Mouse (Mus musculus) limb, embryonic 11.5 days (tissue): ENCODE data around the gene Ngdn. TPM values are rescaled to one million over a fixed set of nuclear protein-coding genes. Genes with fewer than 3 reads are reported as not detected.
"Not testable (repeated sequence)": the region's sequence is repeated elsewhere in the genome, so short reads cannot be mapped to it uniquely, and the experiment has no call there.

Experiments
- ATAC-seq: fragments of 200-750 bp; cut with Nextera tagmentation; 2 replicates; pipeline ENCODE4 v1.8.0; 2017; ENCODE audit warnings: low read depth; ENCODE audit not compliant: insufficient number of reproducible peaks, low FRiP score, low TSS enrichment
- DNase-seq: peaks from one replicate; pipeline ENCODE4 v3.0.0-alpha.2; 2015; ENCODE audit warnings: low spot score
- H3K27ac ChIP-seq: fragments of 300-500 bp; sonication (generic); replicated peaks from 2 replicates; pipeline ENCODE4 v1.5.1; 2014; ENCODE audit warnings: low read depth, mild to moderate bottlenecking, low read length
- H3K27me3 ChIP-seq: fragments of 300-500 bp; sonication (generic); 2 replicates; pipeline ENCODE4 v1.6.1; 2014; ENCODE audit warnings: mild to moderate bottlenecking, low read length, mixed read lengths; ENCODE audit not compliant: control insufficient read depth, insufficient read depth
- H3K36me3 ChIP-seq: fragments of 300-500 bp; sonication (generic); 2 replicates; pipeline ENCODE4 v1.6.1; 2014; ENCODE audit warnings: mild to moderate bottlenecking, low read length, moderate library complexity, mixed read lengths; ENCODE audit not compliant: control insufficient read depth, insufficient read depth
- H3K4me1 ChIP-seq: fragments of 300-500 bp; sonication (generic); 2 replicates; pipeline ENCODE4 v1.6.1; 2014; ENCODE audit warnings: low read length, mixed read lengths; ENCODE audit not compliant: control insufficient read depth, insufficient read depth
- H3K4me2 ChIP-seq: fragments of 300-500 bp; sonication (generic); 2 replicates; pipeline ENCODE4 v1.6.1; 2014; ENCODE audit warnings: low read depth, mild to moderate bottlenecking, moderate library complexity; ENCODE audit not compliant: severe bottlenecking
- H3K4me3 ChIP-seq: fragments of 300-500 bp; sonication (generic); 2 replicates; pipeline ENCODE4 v1.5.1; 2014; ENCODE audit warnings: low read depth, low read length
- H3K9ac ChIP-seq: fragments of 300-500 bp; sonication (generic); 2 replicates; pipeline ENCODE4 v1.6.1; 2014; ENCODE audit warnings: mild to moderate bottlenecking, low read length
- H3K9me3 ChIP-seq: fragments of 300-500 bp; sonication (generic); 2 replicates; pipeline ENCODE4 v1.6.1; 2016; ENCODE audit warnings: low read length; ENCODE audit not compliant: control insufficient read depth
- WGBS: fragments of 180-500 bp; shearing (Covaris S2); extraction: QIAGEN DNeasy Blood & Tissue Kit; methylation state at CpG from one replicate; pipeline ENCODE4 v1.1.7; 2014; 5-methylcytosine and 5-hydroxymethylcytosine counted together
- polyA plus RNA-seq: library from polyadenylated mRNA; unstranded; fragments of >200 nt; fragmentation: Nextera tagmentation; extraction: Ambion mirVana; gene quantifications from 2 replicates; pipeline ENCODE4 v1.2.1, GENCODE M21; 2014

The Ngdn gene
- 99.5 and 100 TPM in 2 replicates for polyA plus RNA-seq

DNA sequence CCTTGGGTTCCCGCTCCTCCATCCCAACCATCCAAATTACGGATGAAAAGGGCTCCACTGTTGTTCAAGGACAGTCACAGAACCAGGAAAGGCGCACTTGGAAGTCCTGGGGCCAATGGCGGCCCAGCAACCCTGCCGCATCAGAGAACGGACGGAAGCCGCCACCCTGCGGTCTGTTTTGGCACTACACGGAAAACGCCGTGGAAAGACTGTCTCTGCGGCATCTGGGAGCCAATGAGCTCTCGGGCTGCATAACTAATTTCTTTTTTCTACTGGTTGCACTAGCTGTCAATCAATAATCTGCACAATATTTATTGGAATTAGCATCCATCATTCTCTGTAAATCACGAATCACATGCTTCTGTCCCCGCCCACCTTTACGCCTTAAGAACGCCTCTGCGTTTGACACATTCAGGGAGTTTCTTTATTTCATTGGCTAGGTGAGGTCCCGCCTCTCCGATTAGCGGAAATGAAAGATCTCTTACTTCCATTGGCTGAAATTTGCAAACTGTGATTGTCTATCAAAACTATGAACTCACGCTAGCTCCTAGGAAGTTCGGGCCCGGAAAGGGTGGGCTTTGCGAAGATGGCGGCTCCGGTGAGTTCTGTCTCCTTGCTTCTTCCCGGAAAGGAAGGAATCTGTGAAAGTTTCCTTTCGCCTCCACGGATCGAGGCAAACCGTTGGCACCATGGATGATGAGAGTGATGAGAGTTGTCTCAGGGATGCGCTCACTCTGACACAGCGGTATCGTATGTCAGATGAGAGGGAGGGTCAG, at the start of gene Ngdn:
Gene Ngdn, plus strand, starts transcription at position 464 of the 776 bp plus-strand sequence.
- Histone ChIP-seq H3K4me1 (no peaks in the 10 kb centered on the region), H3K4me2 (peak within 1 kb of the TSS; percentile 81), H3K27ac (peak within 1 kb of the TSS; percentile 74), H3K36me3 (no peaks in the 10 kb centered on the region), H3K9ac (peak within 1 kb of the TSS; percentile 81), H3K9me3 (no peaks in the 10 kb centered on the region), H3K4me3 (peak within 1 kb of the TSS; percentile 80), H3K27me3 (no peaks in the 10 kb centered on the region)
- peak; percentile 96 for ATAC-seq
- under 1% methylated on average over 36 of the region's 36 CpGs for WGBS
- peak; percentile 99 for DNase-seq

- 53% methylated on average over 6 of the region's 6 CpGs for WGBS
- Histone ChIP-seq H3K4me1 (peaks cover 3% of the 10 kb centered on the region; the same call in 1 of the 2 replicates), H3K27ac (no peak overlapping the region)
These were observed 49.6 kb upstream of the Ngdn start for GRCm38 (mm10) chr14:54965631-54966030.

DNA sequence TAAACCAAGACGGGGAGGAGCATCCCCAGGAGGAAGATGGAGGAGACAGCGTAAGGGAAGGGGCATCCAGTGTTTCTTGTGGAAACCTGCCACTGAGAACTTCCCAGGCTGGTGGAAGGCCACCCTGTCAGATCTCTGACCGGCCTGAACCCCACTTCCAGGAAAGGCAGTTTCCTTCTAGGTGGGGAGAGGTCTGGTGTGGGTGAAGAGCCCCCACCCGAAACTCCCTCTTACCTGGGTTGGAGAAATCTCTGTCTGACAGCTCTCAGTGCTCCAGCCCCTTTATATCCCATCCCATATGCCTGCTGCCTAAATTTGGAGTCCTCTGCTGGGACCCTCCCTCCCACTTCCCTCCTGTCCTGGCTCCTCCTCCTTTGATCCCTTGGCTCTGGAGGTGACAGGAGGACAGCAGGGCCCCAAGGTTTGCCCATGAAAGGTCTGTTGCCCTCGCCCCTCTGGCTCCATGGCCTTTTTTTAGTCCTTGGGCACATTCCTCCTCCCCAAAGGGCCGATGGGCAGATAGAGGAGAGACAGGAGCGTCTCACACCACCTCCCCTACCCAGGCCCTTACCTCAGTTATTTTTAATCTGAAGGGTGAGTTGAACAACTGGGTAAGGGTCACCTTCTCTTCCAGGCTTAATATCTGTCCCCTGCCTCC, 48.8 kb upstream of the Ngdn start, which contains the start of gene Myh6:
Gene Myh6, minus strand, starts transcription at position 608 of the 658 bp plus-strand sequence.
- no peaks in the 10 kb centered on the region for H3K36me3 ChIP-seq
- no peaks in the 10 kb centered on the region for H3K27me3 ChIP-seq
- no peak within 1 kb of the TSS for H3K4me2 ChIP-seq
- no peak within 1 kb of the TSS for H3K4me3 ChIP-seq
- peaks cover 3% of the 10 kb centered on the region; the same call in 1 of the 2 replicates for H3K4me1 ChIP-seq
- H3K27ac ChIP-seq: no peak within 1 kb of the TSS
- WGBS: 63% methylated on average over 7 of the region's 7 CpGs
- H3K9me3 ChIP-seq: no peaks in the 10 kb centered on the region
- DNase-seq (no peak), ATAC-seq (no peak)
- H3K9ac ChIP-seq: no peak within 1 kb of the TSS

More at GRCm38 (mm10) chr14:54965631-54966030, 49.6 kb upstream of the Ngdn start:
- DNase-seq (no peak), ATAC-seq (no peak)
- Histone ChIP-seq H3K4me2 (no peak overlapping the region), H3K4me3 (no peak overlapping the region), H3K27me3 (no peaks in the 10 kb centered on the region), H3K36me3 (no peaks in the 10 kb centered on the region), H3K9ac (no peak overlapping the region), H3K9me3 (no peaks in the 10 kb centered on the region)

DNA sequence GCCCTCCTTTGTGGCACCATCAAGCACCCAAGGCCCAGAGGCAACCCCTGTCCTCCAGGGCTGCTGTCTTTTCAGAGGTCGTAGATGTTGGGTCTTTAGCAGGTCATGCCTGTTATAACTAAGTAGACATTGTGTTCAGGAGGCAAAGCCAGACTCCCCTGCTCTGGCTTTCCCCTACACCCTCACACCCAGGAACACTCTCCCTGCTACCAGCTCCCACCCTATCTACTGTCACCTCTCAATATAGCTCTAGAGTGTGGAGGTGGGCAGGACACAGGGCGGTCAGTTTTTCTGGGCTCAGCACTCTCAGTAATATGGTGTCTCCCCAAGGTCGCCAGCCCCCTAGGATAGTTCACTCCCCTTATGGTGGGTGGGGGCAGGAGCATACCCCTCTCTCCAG, 47.4 kb upstream of the Ngdn start:
- H3K4me3 ChIP-seq: no peak overlapping the region
- no peak overlapping the region for H3K27ac ChIP-seq
- H3K4me1 ChIP-seq: peaks cover 3% of the 10 kb centered on the region; the same call in 1 of the 2 replicates
- DNase-seq: no peak
- H3K9me3 ChIP-seq: no peaks in the 10 kb centered on the region
- no peaks in the 10 kb centered on the region for H3K27me3 ChIP-seq
- no peak for ATAC-seq
- no peak overlapping the region for H3K9ac ChIP-seq
- 82% methylated on average over 3 of the region's 3 CpGs for WGBS
- no peaks in the 10 kb centered on the region for H3K36me3 ChIP-seq
- no peak overlapping the region for H3K4me2 ChIP-seq

DNA sequence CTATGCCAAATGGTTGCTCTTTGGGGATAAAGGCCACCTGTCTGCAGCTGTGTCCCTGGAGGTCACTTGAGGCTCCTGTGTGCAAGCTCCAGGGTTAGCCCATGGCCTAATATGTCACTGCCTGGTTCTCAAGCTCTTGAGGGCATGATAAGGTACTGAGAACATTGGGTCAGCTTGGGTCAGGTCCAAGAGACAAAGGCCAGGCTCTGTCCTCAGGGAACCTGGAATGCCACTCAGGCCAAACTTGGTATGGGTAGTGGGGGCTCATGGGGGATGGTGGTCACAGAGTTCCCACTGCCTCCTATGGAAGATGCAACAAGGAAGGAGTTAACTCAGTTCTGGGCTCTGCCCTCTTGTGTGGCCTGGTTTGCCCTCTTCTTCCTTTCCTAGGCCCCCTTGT, 46.9 kb upstream of the Ngdn start:
- Histone ChIP-seq H3K27me3 (no peaks in the 10 kb centered on the region), H3K4me1 (peaks cover 3% of the 10 kb centered on the region; the same call in 1 of the 2 replicates), H3K4me3 (no peak overlapping the region), H3K36me3 (no peaks in the 10 kb centered on the region), H3K27ac (no peak overlapping the region), H3K9me3 (no peaks in the 10 kb centered on the region), H3K4me2 (no peak overlapping the region), H3K9ac (no peak overlapping the region)
- DNase-seq: no peak
- no peak for ATAC-seq

- not testable (repeated sequence) for DNase-seq, H3K4me2 ChIP-seq, H3K4me3 ChIP-seq, H3K9ac ChIP-seq, H3K9me3 ChIP-seq, ATAC-seq, H3K4me1 ChIP-seq, H3K27ac ChIP-seq, H3K36me3 ChIP-seq, H3K27me3 ChIP-seq
- WGBS: 97% methylated on average over 7 of the region's 11 CpGs
These were observed 42.5 kb upstream of the Ngdn start for GRCm38 (mm10) chr14:54972786-54973185.

GRCm38 (mm10) chr14:54974068-54974791, 41.0 kb upstream of the Ngdn start:
- WGBS: 86% methylated on average over 6 of the region's 6 CpGs
- no peak overlapping the region for H3K4me3 ChIP-seq
- H3K4me1 ChIP-seq: no peaks in the 10 kb centered on the region
- ATAC-seq (no peak), DNase-seq (no peak)
- no peaks in the 10 kb centered on the region for H3K9me3 ChIP-seq
- no peak overlapping the region for H3K4me2 ChIP-seq
- no peak overlapping the region for H3K27ac ChIP-seq
- no peaks in the 10 kb centered on the region for H3K36me3 ChIP-seq
- H3K9ac ChIP-seq: no peak overlapping the region
- H3K27me3 ChIP-seq: peaks cover 3% of the 10 kb centered on the region; the same call in 1 of the 2 replicates

DNA sequence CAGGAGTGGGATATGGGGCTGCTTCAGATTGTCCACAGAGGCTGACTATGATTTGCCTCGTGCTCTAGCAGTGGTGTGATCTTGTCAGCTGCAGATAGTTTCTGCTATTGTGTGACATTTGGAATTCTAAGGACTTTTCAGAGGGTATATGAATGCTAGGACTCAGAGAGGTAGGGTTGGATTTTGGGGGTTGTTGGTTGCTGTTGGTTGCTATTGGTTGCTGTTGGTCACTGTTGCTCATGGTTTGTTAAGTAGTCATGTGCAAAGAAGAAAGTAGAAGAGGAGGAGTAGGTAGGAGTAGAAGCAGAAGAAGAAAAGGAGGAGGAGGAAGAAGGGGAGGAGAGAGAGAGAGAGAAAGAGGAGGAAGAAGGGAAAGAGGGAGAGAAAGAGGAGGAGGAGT, 38.6 kb upstream of the Ngdn start, which contains the start of gene Gm17428:
Gene Gm17428, plus strand, starts transcription at position 301 of the 400 bp plus-strand sequence.
- DNase-seq: no peak
- WGBS: 64% methylated on average over 1 of the region's 1 CpGs
- Histone ChIP-seq H3K4me1 (no peaks in the 10 kb centered on the region), H3K9me3 (no peaks in the 10 kb centered on the region), H3K36me3 (no peaks in the 10 kb centered on the region), H3K27ac (no peak within 1 kb of the TSS), H3K9ac (no peak within 1 kb of the TSS), H3K4me2 (no peak within 1 kb of the TSS), H3K4me3 (no peak within 1 kb of the TSS), H3K27me3 (peaks cover 3% of the 10 kb centered on the region; the same call in 1 of the 2 replicates)
- no peak for ATAC-seq
